Mouse (Mus musculus): Measurements from ENCODE around the gene Fpgs. TPM values are rescaled to one million over a fixed set of nuclear protein-coding genes. Genes with fewer than 3 reads are reported as not detected.

The Fpgs gene
- total RNA-seq, 2 experiments from 2014 or later = 10.7 to 14.6 TPM

DNA sequence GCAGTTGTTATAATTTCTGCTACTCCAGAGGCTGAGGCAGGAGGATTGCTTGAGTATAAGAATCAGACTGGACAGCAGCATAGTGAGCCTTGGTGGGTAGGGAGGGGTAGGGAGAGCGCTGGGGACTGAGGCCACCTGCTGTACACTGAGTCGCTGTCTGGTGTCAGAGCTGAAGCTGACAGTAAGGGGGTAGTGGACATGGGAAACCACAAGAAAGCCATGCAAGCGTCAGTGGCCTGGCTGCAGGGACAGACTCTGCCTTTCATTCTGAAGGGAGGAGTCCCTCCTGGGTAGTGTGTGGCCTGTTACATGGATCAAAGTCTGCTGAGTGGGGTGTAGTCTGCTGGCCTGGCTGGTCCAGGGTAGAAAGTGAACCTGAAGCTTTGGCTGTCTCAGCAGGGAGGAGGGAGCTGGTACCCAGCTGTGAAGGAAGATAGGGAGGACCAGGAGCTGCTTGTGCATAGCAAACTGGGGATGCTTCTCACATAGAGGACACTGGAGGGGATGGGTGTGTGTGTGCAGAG is 32.4 kb upstream of the Fpgs start:
- no peak for DNase-seq (ENCODE audit: low spot score in 2 of 2)
- Histone ChIP-seq H3K4me3 (no peak overlapping the region), H3K27ac (no peak overlapping the region; the same call in 1 of the 2 replicates)
- no peak for TF ChIP-seq CTCF (conservative IDR thresholded peaks at IDR 0.05)

DNA sequence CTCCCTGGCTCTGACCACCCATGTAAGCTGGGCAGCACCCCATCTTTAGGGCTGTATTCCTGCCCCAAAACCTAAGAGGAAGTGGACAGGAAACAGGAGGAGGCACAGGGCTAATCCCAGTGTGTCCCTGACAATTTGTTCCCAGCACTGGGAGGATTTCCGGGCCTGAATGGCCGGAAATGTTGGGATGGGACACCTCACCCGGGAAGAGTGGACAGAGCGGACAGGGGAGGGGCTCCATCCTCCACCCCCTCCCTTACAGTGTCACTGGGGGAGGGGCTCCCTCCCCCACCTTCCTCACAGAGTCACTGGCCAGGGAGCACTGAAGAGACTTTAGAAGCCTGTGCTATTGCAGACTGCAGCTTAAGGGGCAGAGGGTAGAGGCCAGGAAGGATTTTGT is 31.0 kb upstream of the Fpgs start:
- peak overlapping the region; percentile 51; the same call in 1 of the 2 replicates for H3K27ac ChIP-seq
- no peak for TF ChIP-seq CTCF (conservative IDR thresholded peaks at IDR 0.05)
- no peak for DNase-seq (ENCODE audit: low spot score in 2 of 2)
- no peak overlapping the region for H3K4me3 ChIP-seq

- H3K4me3 ChIP-seq = no peak overlapping the region
- no peak for DNase-seq (ENCODE audit: low spot score in 2 of 2)
- TF ChIP-seq CTCF (conservative IDR thresholded peaks at IDR 0.05) = no peak
- peak overlapping the region; percentile 51; the same call in 1 of the 2 replicates for H3K27ac ChIP-seq
These were observed 30.5 kb upstream of the Fpgs start for GRCm38 (mm10) chr2:32734480-32734879.

GRCm38 (mm10) chr2:32732695-32733094 is 28.8 kb upstream of the Fpgs start:
- DNase-seq (ENCODE audit: low spot score in 2 of 2) = no peak
- no peak for TF ChIP-seq CTCF (conservative IDR thresholded peaks at IDR 0.05)
- Histone ChIP-seq H3K27ac (no peak overlapping the region), H3K4me3 (no peak overlapping the region)

GRCm38 (mm10) chr2:32731911-32732310 is 28.0 kb upstream of the Fpgs start:
- DNase-seq (ENCODE audit: low spot score in 2 of 2) = no peak
- no peak for TF ChIP-seq CTCF (conservative IDR thresholded peaks at IDR 0.05)
- Histone ChIP-seq H3K4me3 (no peak overlapping the region), H3K27ac (no peak overlapping the region)

DNA sequence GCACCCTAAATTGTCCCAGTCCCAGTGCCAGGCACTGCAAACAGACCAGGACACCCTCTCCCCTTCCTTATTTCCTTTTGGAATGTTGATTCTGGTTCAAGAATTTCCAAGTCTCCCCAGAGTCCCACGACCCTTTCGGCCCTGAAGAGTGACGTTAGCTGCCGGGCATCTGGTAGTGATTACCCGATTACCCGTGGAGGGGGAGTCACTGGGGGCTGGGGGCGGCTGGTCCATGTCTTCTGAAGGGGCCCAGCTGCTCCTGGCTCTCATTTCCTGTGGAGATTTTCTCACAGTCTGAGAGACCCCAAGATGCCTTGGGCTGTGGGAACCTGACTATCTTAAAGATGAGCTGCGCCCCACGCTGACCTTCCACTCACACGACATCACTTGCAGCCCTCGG is 26.9 kb upstream of the Fpgs start:
- H3K27ac ChIP-seq = no peak overlapping the region
- H3K4me3 ChIP-seq = no peak overlapping the region
- no peak for DNase-seq (ENCODE audit: low spot score in 2 of 2)
- no peak for TF ChIP-seq CTCF (conservative IDR thresholded peaks at IDR 0.05)

- TF ChIP-seq CTCF (conservative IDR thresholded peaks at IDR 0.05) = no peak
- H3K27ac ChIP-seq = no peak overlapping the region
- DNase-seq (ENCODE audit: low spot score in 2 of 2) = no peak
These were observed 25.6 kb upstream of the Fpgs start for GRCm38 (mm10) chr2:32729547-32729946.

GRCm38 (mm10) chr2:32728463-32728862 is 24.5 kb upstream of the Fpgs start:
- peak overlapping the region; percentile 60; the same call in 1 of the 2 replicates for H3K27ac ChIP-seq
- TF ChIP-seq CTCF (conservative IDR thresholded peaks at IDR 0.05) = no peak
- peak overlapping the region; percentile 51 for H3K4me3 ChIP-seq
- DNase-seq (ENCODE audit: low spot score in 2 of 2) = no peak

More at GRCm38 (mm10) chr2:32729547-32729946, 25.6 kb upstream of the Fpgs start:
- H3K4me3 ChIP-seq = no peak overlapping the region; the same call in 1 of the 2 replicates

- Histone ChIP-seq H3K4me3 (peak overlapping the region; percentile 51), H3K27ac (peak overlapping the region; percentile 60; the same call in 1 of the 2 replicates)
- TF ChIP-seq CTCF (conservative IDR thresholded peaks at IDR 0.05) = no peak
- DNase-seq (ENCODE audit: low spot score in 2 of 2) = peak; percentile 83 to 92
These were observed 23.5 kb upstream of the Fpgs start for GRCm38 (mm10) chr2:32727435-32727834.

- no peak for TF ChIP-seq CTCF (conservative IDR thresholded peaks at IDR 0.05)
- DNase-seq (ENCODE audit: low spot score in 2 of 2) = no peak
- Histone ChIP-seq H3K27ac (no peak overlapping the region), H3K4me3 (no peak overlapping the region)
These were observed 21.2 kb upstream of the Fpgs start for GRCm38 (mm10) chr2:32724832-32725790.

- DNase-seq (ENCODE audit: low spot score in 2 of 2) = no peak
- no peak overlapping the region for H3K4me3 ChIP-seq
- no peak overlapping the region for H3K27ac ChIP-seq
- TF ChIP-seq CTCF (conservative IDR thresholded peaks at IDR 0.05) = no peak
These were observed 20.2 kb upstream of the Fpgs start for GRCm38 (mm10) chr2:32724149-32724548.

- H3K4me3 ChIP-seq = no peak overlapping the region
- no peak for TF ChIP-seq CTCF (conservative IDR thresholded peaks at IDR 0.05)
- DNase-seq (ENCODE audit: low spot score in 2 of 2) = no peak
- no peak overlapping the region for H3K27ac ChIP-seq
These were observed 18.6 kb upstream of the Fpgs start for GRCm38 (mm10) chr2:32722581-32722980.

- DNase-seq (ENCODE audit: low spot score in 2 of 2) = no peak
- Histone ChIP-seq H3K27ac (no peak overlapping the region), H3K4me3 (no peak overlapping the region)
- TF ChIP-seq CTCF (conservative IDR thresholded peaks at IDR 0.05) = no peak
These were observed 18.1 kb upstream of the Fpgs start for GRCm38 (mm10) chr2:32722046-32722445.
